Mouse (Mus musculus): ENCODE measurements at regions not wholly inside any gene's neighbourhood (a gene's known extent, or its start where the extent isn't known, plus 50 kb on each side); places are given as distances from the start of the nearest gene placed in this dataset.

- Histone ChIP-seq H3K27ac (ENCODE audit: insufficient read depth, low read length) (no peak overlapping the region), H3K4me1 (ENCODE audit: control insufficient read depth, insufficient read depth, low read length) (peaks cover 11% of the 10 kb centered on the region), H3K27me3 (ENCODE audit: control insufficient read depth, insufficient read depth, low read length) (no peaks in the 10 kb centered on the region), H3K4me3 (replicated peaks; ENCODE audit: insufficient read depth, low read depth, low read length) (no peak overlapping the region)
- WGBS: 25% methylated on average over 12 of the region's 12 CpGs
- TF ChIP-seq CTCF (IDR thresholded peaks at IDR 0.05; ENCODE audit: borderline replicate concordance, insufficient read depth, low read depth, low read length) (no peak), POLR2A (IDR thresholded peaks at IDR 0.05; ENCODE audit: borderline replicate concordance, insufficient read depth, low read length) (no peak)
- DNase-seq: peak; percentile 13 to 57
Measured at GRCm38 (mm10) chr9:116475206-116475955, 300.2 kb upstream of the Tgfbr2 start.

- 80% methylated on average over 4 of the region's 4 CpGs for WGBS
- peaks cover 11% of the 10 kb centered on the region for H3K4me1 ChIP-seq (ENCODE audit: control insufficient read depth, insufficient read depth, low read length)
- TF ChIP-seq POLR2A (IDR thresholded peaks at IDR 0.05; ENCODE audit: borderline replicate concordance, insufficient read depth, low read length) (no peak), CTCF (IDR thresholded peaks at IDR 0.05; ENCODE audit: borderline replicate concordance, insufficient read depth, low read depth, low read length) (no peak)
- H3K27me3 ChIP-seq (ENCODE audit: control insufficient read depth, insufficient read depth, low read length): no peaks in the 10 kb centered on the region
- no peak overlapping the region for H3K27ac ChIP-seq (ENCODE audit: insufficient read depth, low read length)
- H3K4me3 ChIP-seq (replicated peaks; ENCODE audit: insufficient read depth, low read depth, low read length): no peak overlapping the region
- DNase-seq: no peak
Measured at GRCm38 (mm10) chr9:116472855-116473254, 297.7 kb upstream of the Tgfbr2 start.

- TF ChIP-seq CTCF (IDR thresholded peaks at IDR 0.05; ENCODE audit: borderline replicate concordance, insufficient read depth, low read depth, low read length) (no peak), POLR2A (IDR thresholded peaks at IDR 0.05; ENCODE audit: borderline replicate concordance, insufficient read depth, low read length) (no peak)
- WGBS: 17% methylated on average over 10 of the region's 10 CpGs
- no peaks in the 10 kb centered on the region for H3K4me1 ChIP-seq (ENCODE audit: control insufficient read depth, insufficient read depth, low read length)
- H3K27me3 ChIP-seq (ENCODE audit: control insufficient read depth, insufficient read depth, low read length): no peaks in the 10 kb centered on the region
- H3K27ac ChIP-seq (ENCODE audit: insufficient read depth, low read length): no peak overlapping the region
- no peak overlapping the region for H3K4me3 ChIP-seq (replicated peaks; ENCODE audit: insufficient read depth, low read depth, low read length)
- peak; percentile 15 to 19 for DNase-seq
Measured at GRCm38 (mm10) chr9:116468569-116469250, 293.6 kb upstream of the Tgfbr2 start.

- TF ChIP-seq CTCF (IDR thresholded peaks at IDR 0.05; ENCODE audit: borderline replicate concordance, insufficient read depth, low read depth, low read length) (no peak), POLR2A (IDR thresholded peaks at IDR 0.05; ENCODE audit: borderline replicate concordance, insufficient read depth, low read length) (no peak)
- no peaks in the 10 kb centered on the region for H3K27me3 ChIP-seq (ENCODE audit: control insufficient read depth, insufficient read depth, low read length)
- DNase-seq: no peak
- no peak overlapping the region for H3K4me3 ChIP-seq (replicated peaks; ENCODE audit: insufficient read depth, low read depth, low read length)
- no peaks in the 10 kb centered on the region for H3K4me1 ChIP-seq (ENCODE audit: control insufficient read depth, insufficient read depth, low read length)
- no peak overlapping the region for H3K27ac ChIP-seq (ENCODE audit: insufficient read depth, low read length)
- WGBS: 95% methylated on average over 7 of the region's 7 CpGs
Measured at GRCm38 (mm10) chr9:116466336-116466735, 291.2 kb upstream of the Tgfbr2 start.

GRCm38 (mm10) chr9:116464626-116465025 lies 289.5 kb upstream of the Tgfbr2 start:
- DNase-seq: no peak
- WGBS: 72% methylated on average over 2 of the region's 2 CpGs
- no peaks in the 10 kb centered on the region for H3K4me1 ChIP-seq (ENCODE audit: control insufficient read depth, insufficient read depth, low read length)
- TF ChIP-seq POLR2A (IDR thresholded peaks at IDR 0.05; ENCODE audit: borderline replicate concordance, insufficient read depth, low read length) (no peak), CTCF (IDR thresholded peaks at IDR 0.05; ENCODE audit: borderline replicate concordance, insufficient read depth, low read depth, low read length) (no peak)
- no peak overlapping the region for H3K27ac ChIP-seq (ENCODE audit: insufficient read depth, low read length)
- H3K4me3 ChIP-seq (replicated peaks; ENCODE audit: insufficient read depth, low read depth, low read length): no peak overlapping the region
- H3K27me3 ChIP-seq (ENCODE audit: control insufficient read depth, insufficient read depth, low read length): no peaks in the 10 kb centered on the region

- 94% methylated on average over 2 of the region's 2 CpGs for WGBS
- Histone ChIP-seq H3K4me1 (ENCODE audit: control insufficient read depth, insufficient read depth, low read length) (no peaks in the 10 kb centered on the region), H3K4me3 (replicated peaks; ENCODE audit: insufficient read depth, low read depth, low read length) (no peak overlapping the region), H3K27me3 (ENCODE audit: control insufficient read depth, insufficient read depth, low read length) (no peaks in the 10 kb centered on the region), H3K27ac (ENCODE audit: insufficient read depth, low read length) (no peak overlapping the region)
- DNase-seq: no peak
- no peak for TF ChIP-seq POLR2A (IDR thresholded peaks at IDR 0.05; ENCODE audit: borderline replicate concordance, insufficient read depth, low read length)
- TF ChIP-seq CTCF (IDR thresholded peaks at IDR 0.05; ENCODE audit: borderline replicate concordance, insufficient read depth, low read depth, low read length): no peak
Measured at GRCm38 (mm10) chr9:116462232-116462631, 287.1 kb upstream of the Tgfbr2 start.

- no peak overlapping the region for H3K4me3 ChIP-seq (replicated peaks; ENCODE audit: insufficient read depth, low read depth, low read length)
- no peak overlapping the region for H3K27ac ChIP-seq (ENCODE audit: insufficient read depth, low read length)
- no peak for TF ChIP-seq CTCF (IDR thresholded peaks at IDR 0.05; ENCODE audit: borderline replicate concordance, insufficient read depth, low read depth, low read length)
- no peak for TF ChIP-seq POLR2A (IDR thresholded peaks at IDR 0.05; ENCODE audit: borderline replicate concordance, insufficient read depth, low read length)
- no peaks in the 10 kb centered on the region for H3K27me3 ChIP-seq (ENCODE audit: control insufficient read depth, insufficient read depth, low read length)
- 81% methylated on average over 2 of the region's 2 CpGs for WGBS
- no peak for DNase-seq
- no peaks in the 10 kb centered on the region for H3K4me1 ChIP-seq (ENCODE audit: control insufficient read depth, insufficient read depth, low read length)
Measured at GRCm38 (mm10) chr9:116460022-116460421, 284.9 kb upstream of the Tgfbr2 start.

- H3K27me3 ChIP-seq (ENCODE audit: control insufficient read depth, insufficient read depth, low read length): no peaks in the 10 kb centered on the region
- no peak overlapping the region for H3K4me3 ChIP-seq (replicated peaks; ENCODE audit: insufficient read depth, low read depth, low read length)
- no peaks in the 10 kb centered on the region for H3K4me1 ChIP-seq (ENCODE audit: control insufficient read depth, insufficient read depth, low read length)
- no peak for DNase-seq
- TF ChIP-seq CTCF (IDR thresholded peaks at IDR 0.05; ENCODE audit: borderline replicate concordance, insufficient read depth, low read depth, low read length) (no peak), POLR2A (IDR thresholded peaks at IDR 0.05; ENCODE audit: borderline replicate concordance, insufficient read depth, low read length) (no peak)
- no peak overlapping the region for H3K27ac ChIP-seq (ENCODE audit: insufficient read depth, low read length)
- WGBS: 51% methylated on average over 4 of the region's 4 CpGs
Measured at GRCm38 (mm10) chr9:116452050-116452449, 276.9 kb upstream of the Tgfbr2 start.
